ENCODE assay signal across 8 mouse cellular contexts in genomic region chr12:85879631-85880314, GRCm38 (mm10). TPM values are rescaled to one million over a fixed set of nuclear protein-coding genes. Genes with fewer than 3 reads are reported as not detected.
DNase-seq lines count a peak whose midpoint lies in the region; ATAC-seq lines count a peak whose summit lies in the region.

No protein-coding gene starts in this region.

- intact Hi-C loops in gastrocnemius, postnatal 14 days (cut with DNase I; ENCODE audit: low total_unique reads): no loop called here

- H3K36me3 ChIP-seq in embryonic facial prominence, embryonic 13.5 days: peaks cover 8% of the 10 kb centered on the region
- peaks cover 44% of the 10 kb centered on the region for H3K36me3 ChIP-seq in embryonic facial prominence, embryonic 10.5 days (replicated peaks)

- no peak for DNase-seq in embryonic facial prominence, embryonic 10.5 days (ENCODE audit: low spot score)
- DNase-seq in Muller cell, postnatal 12 days (ENCODE audit: inconsistent ontology term): peak; percentile 44
- peak; percentile 52 for DNase-seq in gastrocnemius, postnatal 14 days
- DNase-seq in layer of hippocampus, adult 9-11 months: peak; percentile 88
- peak; percentile 47 for DNase-seq in ovary, postnatal 36 days (ENCODE audit: low spot score)
- no peak for DNase-seq in retina, postnatal 1 day
- no peak for DNase-seq in embryo, embryonic 11 days

- H3K4me2 ChIP-seq in embryonic facial prominence, embryonic 13.5 days: no peak overlapping the region

- H3K27ac ChIP-seq in embryonic facial prominence, embryonic 13.5 days: peak overlapping the region; percentile 81
- no peak overlapping the region for H3K27ac ChIP-seq in embryonic facial prominence, embryonic 10.5 days (replicated peaks)

- no peak overlapping the region for H3K9ac ChIP-seq in embryonic facial prominence, embryonic 13.5 days

- no peaks in the 10 kb centered on the region for H3K27me3 ChIP-seq in embryonic facial prominence, embryonic 13.5 days
- no peaks in the 10 kb centered on the region for H3K27me3 ChIP-seq in embryonic facial prominence, embryonic 10.5 days (replicated peaks; ENCODE audit: low read depth, poor library complexity, severe bottlenecking)

- H3K4me1 ChIP-seq in embryonic facial prominence, embryonic 13.5 days: peaks cover 20% of the 10 kb centered on the region
- H3K4me1 ChIP-seq in embryonic facial prominence, embryonic 10.5 days: no peaks in the 10 kb centered on the region

- 72% methylated on average over 8 of the region's 8 CpGs for WGBS in embryonic facial prominence, embryonic 13.5 days
- WGBS in embryonic facial prominence, embryonic 10.5 days: 83% methylated on average over 8 of the region's 8 CpGs

- H3K9me3 ChIP-seq in embryonic facial prominence, embryonic 13.5 days: no peaks in the 10 kb centered on the region
- H3K9me3 ChIP-seq in embryonic facial prominence, embryonic 10.5 days: no peaks in the 10 kb centered on the region

- no peak overlapping the region for H3K4me3 ChIP-seq in embryonic facial prominence, embryonic 13.5 days
- no peak overlapping the region for H3K4me3 ChIP-seq in embryonic facial prominence, embryonic 10.5 days

- ATAC-seq in embryonic facial prominence, embryonic 13.5 days (ENCODE audit: insufficient number of reproducible peaks, insufficient read depth, low FRiP score, low TSS enrichment, low read depth): peak; percentile 72; the same call in 1 of the 2 replicates

RNA-seq across cellular contexts. Expression of gene Ttll5, which starts 55.3 kb away (rescaled TPM):
- 13.4 and 17.3 TPM in 2 replicates for polyA plus RNA-seq in embryonic facial prominence, embryonic 13.5 days (2015; fragmentation: Nextera tagmentation; extraction: Ambion mirVana)
- polyA plus RNA-seq in embryonic facial prominence, embryonic 10.5 days (2016; fragmentation: Nextera tagmentation; extraction: Ambion mirVana): 17.0 and 19.5 TPM in 2 replicates
- total RNA-seq in gastrocnemius, postnatal 14 days (2021): 1 to 10 TPM; 7.8 to 8.2 TPM

RNA-seq across cellular contexts. Expression of gene Erg28, which starts 55.4 kb away (rescaled TPM):
- 113 and 119 TPM in 2 replicates for polyA plus RNA-seq in embryonic facial prominence, embryonic 13.5 days (2015; fragmentation: Nextera tagmentation; extraction: Ambion mirVana)
- polyA plus RNA-seq in embryonic facial prominence, embryonic 10.5 days (2016; fragmentation: Nextera tagmentation; extraction: Ambion mirVana): 102 and 106 TPM in 2 replicates
- 1 to 10 TPM; 4.1 to 7.2 TPM for total RNA-seq in gastrocnemius, postnatal 14 days (2021)

Comparison
In these comparisons a context has a peak if more than half of its experiments do, and no peak if none do; other contexts are left out.
1. DNase-seq: peak in Muller cell, postnatal 12 days (single experiment), gastrocnemius, postnatal 14 days (single experiment), layer of hippocampus, adult 9-11 months (single experiment) and ovary, postnatal 36 days (single experiment); none in embryonic facial prominence, embryonic 10.5 days (single experiment), retina, postnatal 1 day (single experiment) and embryo, embryonic 11 days (single experiment).